Mouse (Mus musculus) B cell, adult 62 days (primary cell): Measurements from ENCODE around the gene Gmps. TPM values are rescaled to one million over a fixed set of nuclear protein-coding genes. Genes with fewer than 3 reads are reported as not detected.

Experiments used
- total RNA-seq: library from RNA; stranded (reverse); gene quantifications from 4 replicates; pipeline ENCODE4 v1.2.4, GENCODE M21; 2023

Gene Gmps
- 14.9 to 16.5 TPM (median 15.7 TPM) in 4 replicates for total RNA-seq

GRCm38 (mm10) chr3:63975955-63976908, at the start of gene Gmps:
Gene Gmps, plus strand, starts transcription at chr3:63976106.

GRCm38 (mm10) chr3:63928878-63929859, 46.7 kb upstream of the Gmps start, which contains the start of gene E130311K13Rik:
Gene E130311K13Rik, minus strand, starts transcription at chr3:63929472.

GRCm38 (mm10) chr3:63964100-63964921, 11.6 kb upstream of the Gmps start, which contains the start of gene Slc33a1:
Gene Slc33a1, minus strand, starts transcription at chr3:63964768.

Other genes starting within 250 kb of the Gmps start
- 1.9 to 4.7 TPM (median 3.7 TPM) in 4 replicates for gene Plch1, start 76.6 kb upstream of the Gmps start, total RNA-seq
- gene E130311K13Rik, start 46.6 kb upstream of the Gmps start, total RNA-seq = 2.7 to 4.0 TPM (median 3.1 TPM) in 4 replicates
- 9.1 to 10.6 TPM (median 9.4 TPM) in 4 replicates for gene Slc33a1, start 11.3 kb upstream of the Gmps start, total RNA-seq
- 0.09 TPM in 1 of 4 replicates, not detected in the others for gene Vmn2r1, start 105.4 kb downstream of the Gmps start, total RNA-seq
- not detected in 4 replicates for gene Vmn2r2, start 165.8 kb downstream of the Gmps start, total RNA-seq